Mouse (Mus musculus): Measurements from ENCODE around the gene Nob1. TPM values are rescaled to one million over a fixed set of nuclear protein-coding genes. Genes with fewer than 3 reads are reported as not detected.

The Nob1 gene
- polyA plus RNA-seq, 1 experiment, result not detected

GRCm38 (mm10) chr8:107424176-107424575 is 675 bp downstream of the Nob1 start:
- Histone ChIP-seq H3K27ac (ENCODE audit: insufficient read depth, low read depth, low read length) (no peak overlapping the region), H3K4me3 (ENCODE audit: insufficient read depth, low read depth, low read length) (peak overlapping the region; percentile 92), H3K4me1 (ENCODE audit: control insufficient read depth, insufficient read depth, low read length) (peaks cover 4% of the 10 kb centered on the region; the same call in 1 of the 2 replicates)
- TF ChIP-seq CTCF (IDR thresholded peaks at IDR 0.05; ENCODE audit: insufficient read depth, low read depth, low read length) (no peak), POLR2A (IDR thresholded peaks at IDR 0.05; ENCODE audit: insufficient read depth, low read depth, low read length) (no peak)
- 23% methylated on average over 9 of the region's 9 CpGs for WGBS

GRCm38 (mm10) chr8:107417001-107417400 is 7.8 kb downstream of the Nob1 start:
- TF ChIP-seq CTCF (IDR thresholded peaks at IDR 0.05; ENCODE audit: insufficient read depth, low read depth, low read length) (no peak), POLR2A (IDR thresholded peaks at IDR 0.05; ENCODE audit: insufficient read depth, low read depth, low read length) (no peak)
- 85% methylated on average over 12 of the region's 12 CpGs for WGBS
- H3K27ac ChIP-seq (ENCODE audit: insufficient read depth, low read depth, low read length), result no peak overlapping the region
- H3K4me3 ChIP-seq (ENCODE audit: insufficient read depth, low read depth, low read length), result no peak overlapping the region
- no peaks in the 10 kb centered on the region; the same call in 1 of the 2 replicates for H3K4me1 ChIP-seq (ENCODE audit: control insufficient read depth, insufficient read depth, low read length)

- TF ChIP-seq POLR2A (IDR thresholded peaks at IDR 0.05; ENCODE audit: insufficient read depth, low read depth, low read length) (no peak), CTCF (IDR thresholded peaks at IDR 0.05; ENCODE audit: insufficient read depth, low read depth, low read length) (no peak)
- H3K4me1 ChIP-seq (ENCODE audit: control insufficient read depth, insufficient read depth, low read length), result no peaks in the 10 kb centered on the region
- H3K27ac ChIP-seq (ENCODE audit: insufficient read depth, low read depth, low read length), result no peak overlapping the region
- WGBS, result 82% methylated on average over 10 of the region's 10 CpGs
- no peak overlapping the region for H3K4me3 ChIP-seq (ENCODE audit: insufficient read depth, low read depth, low read length)
Observed at GRCm38 (mm10) chr8:107413881-107414280, 11.0 kb downstream of the Nob1 start.

- WGBS, result 87% methylated on average over 8 of the region's 8 CpGs
- Histone ChIP-seq H3K4me3 (ENCODE audit: insufficient read depth, low read depth, low read length) (no peak overlapping the region), H3K27ac (ENCODE audit: insufficient read depth, low read depth, low read length) (no peak overlapping the region), H3K4me1 (ENCODE audit: control insufficient read depth, insufficient read depth, low read length) (no peaks in the 10 kb centered on the region)
- TF ChIP-seq POLR2A (IDR thresholded peaks at IDR 0.05; ENCODE audit: insufficient read depth, low read depth, low read length) (no peak), CTCF (IDR thresholded peaks at IDR 0.05; ENCODE audit: insufficient read depth, low read depth, low read length) (no peak)
Observed at GRCm38 (mm10) chr8:107412552-107412951, 12.3 kb downstream of the Nob1 start.

- Histone ChIP-seq H3K4me3 (ENCODE audit: insufficient read depth, low read depth, low read length) (no peak overlapping the region), H3K4me1 (ENCODE audit: control insufficient read depth, insufficient read depth, low read length) (no peaks in the 10 kb centered on the region), H3K27ac (ENCODE audit: insufficient read depth, low read depth, low read length) (no peak overlapping the region)
- TF ChIP-seq CTCF (IDR thresholded peaks at IDR 0.05; ENCODE audit: insufficient read depth, low read depth, low read length) (peak; percentile 29; the same call in 1 of the 2 replicates), POLR2A (IDR thresholded peaks at IDR 0.05; ENCODE audit: insufficient read depth, low read depth, low read length) (no peak)
- 71% methylated on average over 4 of the region's 4 CpGs for WGBS
Observed at GRCm38 (mm10) chr8:107411391-107411790, 13.5 kb downstream of the Nob1 start.

- Histone ChIP-seq H3K27ac (ENCODE audit: insufficient read depth, low read depth, low read length) (no peak overlapping the region), H3K4me1 (ENCODE audit: control insufficient read depth, insufficient read depth, low read length) (peaks cover 8% of the 10 kb centered on the region), H3K4me3 (ENCODE audit: insufficient read depth, low read depth, low read length) (no peak overlapping the region)
- TF ChIP-seq CTCF (IDR thresholded peaks at IDR 0.05; ENCODE audit: insufficient read depth, low read depth, low read length) (no peak), POLR2A (IDR thresholded peaks at IDR 0.05; ENCODE audit: insufficient read depth, low read depth, low read length) (no peak)
- 69% methylated on average over 3 of the region's 3 CpGs for WGBS
Observed at GRCm38 (mm10) chr8:107405935-107406334, 18.9 kb downstream of the Nob1 start.

- Histone ChIP-seq H3K4me3 (ENCODE audit: insufficient read depth, low read depth, low read length) (no peak overlapping the region), H3K27ac (ENCODE audit: insufficient read depth, low read depth, low read length) (no peak overlapping the region), H3K4me1 (ENCODE audit: control insufficient read depth, insufficient read depth, low read length) (peaks cover 11% of the 10 kb centered on the region)
- TF ChIP-seq CTCF (IDR thresholded peaks at IDR 0.05; ENCODE audit: insufficient read depth, low read depth, low read length) (no peak), POLR2A (IDR thresholded peaks at IDR 0.05; ENCODE audit: insufficient read depth, low read depth, low read length) (no peak)
- 95% methylated on average over 4 of the region's 4 CpGs for WGBS
Observed at GRCm38 (mm10) chr8:107404057-107404456, 20.8 kb downstream of the Nob1 start.

GRCm38 (mm10) chr8:107403038-107403781 is 21.6 kb downstream of the Nob1 start, which contains the start of gene Nqo1:
Gene Nqo1, minus strand, starts transcription at chr8:107403206.
- peak within 1 kb of the TSS; percentile 46 for H3K4me3 ChIP-seq (ENCODE audit: insufficient read depth, low read depth, low read length)
- no peak for TF ChIP-seq CTCF (IDR thresholded peaks at IDR 0.05; ENCODE audit: insufficient read depth, low read depth, low read length)
- TF ChIP-seq POLR2A (IDR thresholded peaks at IDR 0.05; ENCODE audit: insufficient read depth, low read depth, low read length), result no peak
- H3K27ac ChIP-seq (ENCODE audit: insufficient read depth, low read depth, low read length), result no peak within 1 kb of the TSS
- WGBS, result 10% methylated on average over 22 of the region's 22 CpGs
- peaks cover 11% of the 10 kb centered on the region for H3K4me1 ChIP-seq (ENCODE audit: control insufficient read depth, insufficient read depth, low read length)

GRCm38 (mm10) chr8:107401866-107402265 is 23.0 kb downstream of the Nob1 start:
- Histone ChIP-seq H3K27ac (ENCODE audit: insufficient read depth, low read depth, low read length) (no peak overlapping the region), H3K4me1 (ENCODE audit: control insufficient read depth, insufficient read depth, low read length) (peaks cover 11% of the 10 kb centered on the region), H3K4me3 (ENCODE audit: insufficient read depth, low read depth, low read length) (no peak overlapping the region)
- TF ChIP-seq POLR2A (IDR thresholded peaks at IDR 0.05; ENCODE audit: insufficient read depth, low read depth, low read length), result no peak
- TF ChIP-seq CTCF (IDR thresholded peaks at IDR 0.05; ENCODE audit: insufficient read depth, low read depth, low read length), result no peak
- WGBS, result 64% methylated on average over 5 of the region's 5 CpGs

Data from olfactory bulb, adult 2 months (tissue).